Mouse (Mus musculus) lung, adult 2 months (tissue): Measurements from ENCODE around the gene Tmem63a.

Source experiments
- CTCF ChIP-seq: fragments of 200-500 bp; IDR thresholded peaks from 2 replicates; pipeline ENCODE4 v1.5.1; 2011; ENCODE audit warnings: mild to moderate bottlenecking, low read length, control low read depth; ENCODE audit not compliant: insufficient read depth
- POLR2A ChIP-seq: fragments of 200-500 bp; IDR thresholded peaks from 2 replicates; pipeline ENCODE4 v1.6.1; 2011; ENCODE audit warnings: low read depth, mild to moderate bottlenecking, control low read depth, low read length, borderline replicate concordance; ENCODE audit errors: extremely low read depth

DNA sequence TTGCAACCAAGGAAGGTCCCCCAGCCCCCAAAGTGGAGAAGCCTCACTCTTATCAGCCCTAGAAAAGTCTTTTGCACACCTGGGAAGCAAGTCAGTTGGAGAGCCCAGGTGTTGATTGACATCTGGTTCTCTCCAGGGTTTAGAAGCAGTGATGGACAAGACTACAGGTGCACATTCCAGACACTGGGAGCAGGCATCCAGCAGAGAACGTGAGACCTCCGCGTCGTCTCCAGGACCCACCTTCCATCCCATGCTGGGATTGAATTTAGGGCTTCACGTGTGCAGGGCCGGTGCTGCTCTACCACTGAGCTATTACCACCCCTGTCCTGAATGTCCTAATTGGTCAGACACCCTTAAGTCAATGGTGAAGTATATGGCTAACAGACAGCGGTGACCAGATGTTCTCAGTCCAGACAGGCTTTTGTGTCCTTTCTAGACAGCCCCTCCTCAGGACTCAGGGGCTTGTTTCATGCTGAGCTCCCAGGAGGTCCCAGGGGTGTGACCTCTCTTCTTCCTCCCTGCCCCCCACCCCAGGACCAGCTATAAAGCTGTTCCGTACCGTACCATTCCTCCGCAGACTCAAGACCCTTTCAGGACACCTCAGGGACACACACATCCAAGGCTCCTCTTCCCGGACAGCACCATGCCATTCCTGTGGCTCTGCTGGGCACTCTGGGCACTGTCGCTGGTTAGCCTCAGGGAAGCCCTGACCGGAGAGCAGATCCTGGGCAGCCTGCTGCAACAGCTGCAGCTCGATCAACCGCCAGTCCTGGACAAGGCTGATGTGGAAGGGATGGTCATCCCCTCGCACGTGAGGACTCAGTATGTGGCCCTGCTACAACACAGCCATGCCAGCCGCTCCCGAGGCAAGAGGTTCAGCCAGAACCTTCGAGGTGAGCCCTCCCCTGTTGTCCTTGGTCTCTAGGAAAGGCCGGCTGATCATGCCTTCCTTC is 7.4 kb upstream of the Tmem63a start, which contains the start of gene Lefty1:
- no peak for TF ChIP-seq CTCF
- TF ChIP-seq POLR2A: no peak
